Mouse (Mus musculus): ENCODE measurements around the gene Artn.

Artn gene

GRCm38 (mm10) chr4:117918762-117919161 is 10.8 kb downstream of the Artn start:
- WGBS = 81% methylated on average over 5 of the region's 5 CpGs

DNA sequence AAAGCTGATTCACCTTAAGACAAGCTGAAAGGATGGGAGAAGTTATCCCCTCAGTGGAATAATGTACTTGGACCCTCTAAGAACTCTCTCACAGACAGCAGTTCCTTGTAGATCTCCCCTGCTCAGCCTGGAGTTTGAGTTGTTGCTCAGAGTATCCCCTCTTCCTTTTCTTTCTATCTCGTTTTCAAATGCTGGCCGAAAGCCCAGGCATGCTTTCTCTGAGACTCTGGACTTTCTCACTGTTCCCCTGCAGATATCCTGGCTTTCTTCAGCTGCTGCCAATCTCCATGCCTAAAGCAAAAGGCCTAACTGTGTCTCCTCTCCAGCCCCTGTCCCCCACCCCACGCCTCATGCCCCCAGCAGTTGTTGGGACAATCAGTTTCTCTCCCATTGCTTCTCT is 11.3 kb downstream of the Artn start:
- 38% methylated on average over 3 of the region's 3 CpGs for WGBS

DNA sequence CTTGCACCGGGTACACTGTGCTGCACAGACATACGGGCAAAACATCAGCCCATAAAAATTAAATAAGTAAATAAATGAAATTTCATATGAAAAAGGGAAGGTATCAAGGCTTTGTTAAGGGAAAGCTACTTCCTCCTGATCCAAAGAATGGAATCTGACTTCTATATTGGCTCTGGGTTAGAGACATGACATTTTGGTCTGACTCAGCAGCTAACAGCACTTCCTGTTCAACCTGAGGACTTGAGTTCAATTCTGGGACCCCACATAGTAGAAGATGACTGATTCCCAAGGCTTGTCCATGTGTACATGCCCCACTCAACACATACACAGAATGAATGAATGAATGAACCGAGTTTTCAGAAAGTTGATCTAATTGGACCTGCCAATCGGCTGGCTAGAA is 11.7 kb downstream of the Artn start:
- WGBS = 84% methylated on average over 4 of the region's 4 CpGs

- WGBS = 87% methylated on average over 4 of the region's 4 CpGs
Observed at GRCm38 (mm10) chr4:117917402-117917801, 12.2 kb downstream of the Artn start.

DNA sequence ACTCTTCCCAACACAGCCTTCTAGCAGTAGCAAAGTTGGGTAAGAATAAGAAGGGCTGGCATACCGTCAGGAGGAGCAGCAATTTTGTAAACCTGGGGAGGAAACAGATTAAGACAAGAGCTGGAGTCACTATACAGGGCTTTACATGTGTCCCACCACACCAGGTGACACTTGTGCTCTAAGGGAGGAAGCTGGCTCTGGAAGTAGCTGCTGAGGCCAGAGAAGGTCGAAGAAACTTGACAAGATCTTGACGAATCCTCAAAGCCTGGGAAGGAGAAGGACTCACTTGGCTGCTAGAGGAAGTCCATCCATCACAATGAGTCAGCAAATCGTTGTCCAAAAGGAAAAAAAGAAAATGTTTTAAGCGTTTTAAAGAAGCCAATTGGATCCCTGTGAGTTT is 13.2 kb downstream of the Artn start:
- WGBS = 73% methylated on average over 5 of the region's 5 CpGs

DNA sequence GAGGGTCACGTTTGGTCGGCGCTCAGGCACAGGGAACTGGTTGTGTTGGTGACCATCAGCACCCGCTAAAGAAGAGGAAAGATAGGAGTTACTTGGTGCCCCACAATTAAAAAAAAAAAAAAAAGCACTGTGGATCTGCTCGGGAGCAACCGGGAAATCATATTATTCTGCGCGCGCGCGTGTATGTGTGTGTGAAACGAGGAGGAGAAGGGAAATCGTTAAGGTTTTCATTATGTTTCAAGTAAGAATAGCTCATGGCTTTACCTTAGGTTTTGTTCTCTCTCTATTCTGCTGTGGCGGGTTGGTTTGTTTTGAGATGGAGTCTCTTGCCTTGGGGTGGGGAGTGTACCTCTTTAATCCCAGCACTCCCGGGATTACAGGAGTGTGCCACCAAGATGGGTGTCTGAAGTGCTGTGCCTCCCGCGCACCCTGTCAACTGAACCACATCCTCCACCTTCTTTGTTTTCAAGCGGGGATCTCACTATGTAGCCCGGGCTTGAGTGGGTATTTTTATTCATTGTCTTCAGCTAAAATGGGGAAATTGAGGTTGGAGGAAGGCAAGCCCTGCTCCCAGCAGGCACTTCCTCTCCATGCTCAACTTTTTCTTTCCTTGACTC is 14.0 kb downstream of the Artn start:
- WGBS = 2% methylated on average over 19 of the region's 19 CpGs

- under 1% methylated on average over 61 of the region's 61 CpGs for WGBS
Observed at GRCm38 (mm10) chr4:117914591-117915442, 14.7 kb downstream of the Artn start, which contains the start of gene Ipo13. Gene Ipo13, minus strand, starts transcription at chr4:117914999.

DNA sequence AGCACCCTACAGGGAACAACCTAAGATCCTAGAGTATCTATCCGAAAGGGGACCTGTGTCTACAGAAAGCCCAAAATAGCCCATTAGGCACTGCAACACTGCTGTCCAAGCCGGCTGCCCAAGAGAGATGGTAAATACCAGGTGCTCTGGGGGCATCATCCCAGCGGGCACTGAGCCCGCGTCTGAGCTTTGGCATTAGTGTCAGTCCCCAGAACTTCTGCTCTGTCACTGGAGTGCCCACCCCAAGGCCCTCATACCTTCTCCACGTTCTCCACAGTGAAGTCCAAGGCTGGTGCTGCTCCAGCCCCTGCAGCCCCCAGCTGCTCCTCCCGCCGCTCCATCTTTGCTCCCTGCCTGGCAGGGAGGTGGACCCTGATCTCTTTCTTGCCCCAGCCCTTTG is 15.5 kb downstream of the Artn start:
- WGBS = 2% methylated on average over 8 of the region's 8 CpGs

DNA sequence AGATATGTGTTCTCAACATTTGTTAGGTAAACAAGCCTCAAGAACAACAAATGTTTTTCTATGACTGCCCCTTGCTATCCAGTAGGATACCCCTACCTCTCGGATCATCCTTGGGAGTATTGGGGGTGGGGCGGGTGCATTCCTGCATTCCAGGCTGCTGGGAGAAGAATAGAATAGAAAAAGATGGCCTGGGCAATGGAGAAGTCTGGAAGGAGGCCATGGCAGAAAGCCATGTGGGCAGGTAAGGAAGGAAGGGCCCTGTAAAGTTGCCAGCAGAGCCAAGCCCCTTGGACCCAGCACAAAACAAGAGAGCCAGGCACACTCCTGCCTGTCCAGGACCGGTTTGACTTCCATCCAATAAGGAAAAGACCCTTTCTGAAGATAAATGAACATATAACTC is 16.1 kb downstream of the Artn start:
- WGBS = 39% methylated on average over 3 of the region's 3 CpGs

- 52% methylated on average over 7 of the region's 7 CpGs for WGBS
Observed at GRCm38 (mm10) chr4:117912685-117913273, 16.8 kb downstream of the Artn start.

DNA sequence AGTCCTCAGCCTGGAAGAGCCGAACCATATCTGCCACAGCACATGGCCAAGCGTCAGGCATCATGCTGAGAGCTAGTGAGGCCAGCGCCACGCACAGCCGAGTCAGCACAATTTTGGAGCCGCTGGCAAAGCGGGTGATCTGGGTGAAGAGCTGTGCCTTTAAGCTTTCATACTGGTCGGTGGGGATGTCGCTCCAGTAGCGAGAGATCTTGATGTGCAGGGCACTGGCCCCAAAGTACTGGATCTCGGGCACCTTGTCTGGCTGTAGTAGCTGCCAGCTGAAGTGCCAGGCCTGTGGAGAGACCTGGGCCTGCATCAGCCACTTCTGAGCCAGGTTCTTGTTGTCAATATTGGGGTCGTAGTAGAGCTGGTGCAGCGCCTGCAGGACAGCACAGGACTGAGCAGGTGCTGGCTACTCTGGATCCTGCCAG is 17.4 kb downstream of the Artn start:
- 71% methylated on average over 13 of the region's 13 CpGs for WGBS

DNA sequence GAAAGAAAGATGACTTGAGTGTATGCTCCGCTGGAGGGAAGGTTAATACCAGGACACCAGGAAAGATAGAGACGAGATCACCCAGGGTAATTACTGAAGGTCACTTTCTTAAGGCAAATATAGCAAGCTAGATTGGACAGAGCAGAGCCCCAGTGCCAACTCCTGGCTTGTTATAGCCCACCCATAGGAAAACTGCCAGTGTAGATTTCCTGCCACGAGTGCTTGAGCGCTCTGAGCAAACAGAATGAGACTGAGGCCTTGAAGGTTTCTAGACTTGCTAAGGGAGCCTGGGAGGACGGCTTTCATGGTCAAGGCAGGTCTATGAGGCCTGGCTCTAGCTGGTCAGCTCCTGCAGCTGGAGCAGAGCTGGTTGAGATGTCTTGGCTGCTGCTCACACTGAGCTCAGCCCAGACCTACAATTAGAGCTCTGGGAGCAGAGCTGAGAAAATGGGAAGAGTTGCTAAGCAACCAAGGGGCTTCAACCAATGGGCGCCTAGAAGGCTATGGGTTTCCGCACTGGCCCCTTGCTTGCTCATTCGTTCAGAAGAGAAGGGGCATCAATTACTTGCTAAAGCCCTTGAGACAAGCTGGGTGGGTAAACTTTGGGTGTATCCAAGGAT is 20.6 kb downstream of the Artn start:
- whole genome bisulfite sequencing = 34% methylated on average over 8 of the region's 8 CpGs

DNA sequence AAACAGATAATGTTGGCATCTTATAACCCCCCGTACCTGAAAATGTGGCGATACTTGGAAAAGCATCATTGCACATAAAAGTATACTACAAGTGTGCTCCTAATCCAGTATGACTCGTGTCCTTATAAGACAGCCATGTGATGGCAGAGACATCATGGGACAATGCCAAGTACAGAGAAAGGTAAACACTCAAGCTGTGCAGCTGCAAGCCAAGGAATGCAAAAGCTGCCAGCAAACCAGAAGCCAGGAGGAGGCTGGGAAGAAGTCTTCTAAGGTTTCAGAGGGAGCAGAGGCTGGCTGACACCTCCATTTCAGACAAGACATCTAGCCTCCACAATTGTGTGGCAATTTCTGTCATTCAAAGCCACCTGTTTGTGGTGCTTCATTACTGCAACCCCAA is 23.4 kb downstream of the Artn start:
- WGBS = 63% methylated on average over 3 of the region's 3 CpGs

- WGBS = 68% methylated on average over 8 of the region's 8 CpGs
Observed at GRCm38 (mm10) chr4:117904761-117905160, 24.8 kb downstream of the Artn start.

DNA sequence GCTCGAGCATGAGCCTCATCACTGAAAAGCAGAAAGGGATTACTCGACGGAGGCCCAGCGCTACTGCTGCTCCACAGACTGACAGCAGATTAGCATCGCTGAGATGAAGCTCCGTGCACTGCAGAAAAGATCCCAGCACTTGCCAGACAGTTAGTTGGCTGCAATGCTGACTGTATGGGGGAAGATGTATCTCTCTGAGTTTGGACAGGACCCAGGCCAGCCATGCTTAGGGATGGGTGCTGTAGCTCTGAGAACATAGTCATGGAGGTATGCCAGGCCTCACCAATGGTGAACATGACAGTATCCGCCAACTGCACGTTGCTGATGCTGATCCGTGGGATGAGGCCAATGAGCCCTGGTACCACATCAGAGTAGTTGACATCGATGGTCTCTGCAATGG is 25.5 kb downstream of the Artn start:
- WGBS = 40% methylated on average over 10 of the region's 10 CpGs

GRCm38 (mm10) chr4:117898111-117898510 is 31.5 kb downstream of the Artn start:
- 84% methylated on average over 3 of the region's 3 CpGs for WGBS

DNA sequence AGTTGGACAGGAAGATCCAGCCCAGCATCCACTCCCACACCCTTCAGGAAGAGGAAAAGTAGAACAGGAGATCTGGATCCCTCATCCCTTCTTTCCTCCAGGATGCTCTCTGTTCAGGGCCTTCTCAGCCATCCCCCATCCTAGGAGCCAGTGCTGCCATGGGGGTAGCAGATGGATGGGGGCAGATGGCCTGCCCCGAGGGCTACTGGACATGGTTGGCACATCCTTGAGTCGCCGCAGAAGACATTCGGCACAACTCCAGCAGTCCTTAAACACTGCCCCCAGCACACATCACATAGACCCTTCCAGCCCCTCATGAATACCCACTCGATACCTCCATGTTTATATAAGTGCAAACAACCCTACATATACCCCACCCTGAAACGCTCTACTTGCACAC is 33.5 kb downstream of the Artn start:
- WGBS = 91% methylated on average over 6 of the region's 6 CpGs

DNA sequence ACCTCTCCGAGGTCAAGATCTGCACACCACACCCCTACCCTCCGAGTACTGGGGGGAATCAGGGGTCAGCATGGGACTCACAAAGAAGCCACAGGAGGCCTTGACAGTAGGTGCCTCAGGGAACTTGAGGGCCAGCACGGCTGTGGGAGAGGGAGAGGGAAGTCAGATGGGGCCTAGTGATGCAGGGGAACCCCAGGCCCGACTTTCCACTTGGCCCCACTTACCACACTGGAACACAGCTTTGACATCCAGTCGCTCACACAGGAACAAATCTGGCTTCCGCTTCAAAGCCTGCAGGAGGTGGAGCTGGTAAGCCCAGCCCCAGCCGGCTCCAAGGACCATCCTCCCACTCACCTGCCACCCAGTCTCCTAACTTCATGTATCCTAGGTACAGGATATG is 34.2 kb downstream of the Artn start:
- 71% methylated on average over 7 of the region's 7 CpGs for WGBS

GRCm38 (mm10) chr4:117894601-117895000 is 35.0 kb downstream of the Artn start:
- 88% methylated on average over 8 of the region's 8 CpGs for WGBS

GRCm38 (mm10) chr4:117893376-117893775 is 36.2 kb downstream of the Artn start:
- WGBS = 40% methylated on average over 9 of the region's 9 CpGs

DNA sequence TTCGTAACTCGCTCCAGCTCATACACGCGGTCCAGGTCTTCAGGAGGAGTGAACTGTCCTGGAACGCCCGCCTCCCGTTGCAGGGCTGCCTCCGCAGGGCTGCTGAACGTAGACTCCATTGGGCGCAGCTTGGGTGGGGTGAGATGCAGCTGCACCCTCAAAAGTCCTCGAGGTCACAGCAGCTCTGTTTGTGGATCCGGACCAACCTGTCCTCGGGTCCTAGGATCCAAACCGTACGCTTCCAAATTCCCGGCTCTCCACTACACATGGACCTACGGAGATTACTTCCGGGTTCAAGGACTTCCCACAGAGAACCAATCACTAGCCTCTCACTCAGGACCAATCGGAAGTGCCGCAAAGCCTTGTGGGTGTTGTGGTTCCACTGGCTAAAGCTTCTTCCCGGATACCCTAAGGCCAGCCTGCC is 37.8 kb downstream of the Artn start, which contains the start of gene Dph2:
Gene Dph2, minus strand, starts transcription at position 295 of the 424 bp plus-strand sequence.
- under 1% methylated on average over 21 of the region's 21 CpGs for WGBS

- 72% methylated on average over 8 of the region's 8 CpGs for WGBS
Observed at GRCm38 (mm10) chr4:117890750-117891149, 38.8 kb downstream of the Artn start.
